Mouse (Mus musculus) G1E (cell line): ENCODE results near the gene Skap2. TPM values are rescaled to one million over a fixed set of nuclear protein-coding genes. Genes with fewer than 3 reads are reported as not detected.

Experiments used
- ATAC-seq: 2 replicates; pipeline ENCODE4 v1.8.0; 2016; ENCODE audit warnings: mild to moderate bottlenecking; ENCODE audit not compliant: insufficient number of reproducible peaks, poor library complexity, low FRiP score, severe bottlenecking; ENCODE audit errors: extremely low read depth
- DNase-seq: peaks from one replicate; pipeline ENCODE4 v3.0.0; 2012; ENCODE audit warnings: low spot score
- H3K27me3 ChIP-seq: 2 replicates; pipeline ENCODE4 v1.6.1; 2012; ENCODE audit warnings: mild to moderate bottlenecking, low read length, inconsistent platforms; ENCODE audit not compliant: insufficient read depth
- H3K36me3 ChIP-seq: replicated peaks from 2 replicates; pipeline ENCODE3; 2012; ENCODE audit warnings: mild to moderate bottlenecking, inconsistent platforms
- H3K4me1 ChIP-seq: 2 replicates; pipeline ENCODE4 v1.6.1; 2012; ENCODE audit warnings: low read depth, low read length, inconsistent platforms, mixed read lengths; ENCODE audit not compliant: insufficient read depth
- H3K4me3 ChIP-seq: 2 replicates; pipeline ENCODE4 v1.5.1; 2012; ENCODE audit warnings: low read depth, mild to moderate bottlenecking, inconsistent platforms, low read length, moderate library complexity, mixed read lengths
- H3K9me3 ChIP-seq: replicated peaks from 2 replicates; pipeline ENCODE4 v1.6.1; 2012; ENCODE audit warnings: inconsistent platforms
- CTCF ChIP-seq: IDR thresholded peaks from 2 replicates; pipeline ENCODE4 v1.5.1; 2012; ENCODE audit warnings: low read depth, low read length, inconsistent platforms, mixed read lengths
- GATA1 ChIP-seq: IDR thresholded peaks from 2 replicates; pipeline ENCODE4 v1.6.1; 2012; ENCODE audit warnings: borderline replicate concordance, low read length, inconsistent platforms, mixed read lengths
- GATA2 ChIP-seq: IDR thresholded peaks from 2 replicates; pipeline ENCODE4 v1.6.1; 2012; ENCODE audit warnings: low read depth, low read length, inconsistent platforms, borderline replicate concordance
- POLR2AphosphoS5 ChIP-seq: IDR thresholded peaks from 2 replicates; pipeline ENCODE4 v1.6.1; 2012; ENCODE audit warnings: low read depth, low read length, inconsistent platforms; ENCODE audit not compliant: insufficient replicate concordance
- TAL1 ChIP-seq: conservative IDR thresholded peaks from 2 replicates; pipeline ENCODE4 v1.6.1; 2012; ENCODE audit warnings: low read depth, low read length, inconsistent platforms, mixed read lengths
- polyA plus RNA-seq: library from polyadenylated mRNA; stranded (reverse); fragments of >175 nt; gene quantifications from 2 replicates; pipeline ENCODE4 v1.2.3, GENCODE M21; 2012
- total RNA-seq, 2 experiments: library from RNA; stranded (forward) in 1 of 2; stranded (reverse) in 1 of 2; fragments of 200-1000 nt in 1 of 2; fragments of >200 nt in 1 of 2; fragmentation: Nextera tagmentation in 1 of 2; gene quantifications; 2 replicates each; pipeline ENCODE4 v1.2.3; 2014 to 2017

Skap2 gene
- total and polyA plus RNA-seq, 3 experiments, result 5.2 to 163 (median 26.6) TPM

DNA sequence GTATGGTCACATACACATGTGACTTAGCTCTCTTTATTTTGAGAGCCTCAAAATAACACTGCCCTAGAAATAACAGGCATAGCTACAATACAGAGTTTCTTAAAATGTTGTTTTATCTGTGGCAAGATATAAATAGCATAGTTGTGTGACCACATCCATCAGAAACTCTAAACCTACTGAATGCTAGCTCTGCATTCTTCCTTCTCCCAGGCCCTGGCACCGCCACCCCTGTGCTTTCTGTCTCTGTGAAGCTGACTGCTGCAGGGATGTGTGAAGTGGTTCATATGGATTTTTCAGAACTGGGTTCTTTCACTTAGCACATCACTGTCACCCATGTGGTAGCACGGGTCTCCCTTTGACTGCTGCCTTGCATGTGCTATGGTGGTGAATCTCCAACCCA is 179.0 kb downstream of the Skap2 start:
- H3K27me3 ChIP-seq, result peaks cover 2% of the 10 kb centered on the region
- no peak for TF ChIP-seq CTCF
- no peaks in the 10 kb centered on the region for H3K36me3 ChIP-seq
- H3K9me3 ChIP-seq, result no peaks in the 10 kb centered on the region
- DNase-seq (no peak), ATAC-seq (no peak)
- no peak overlapping the region for H3K4me3 ChIP-seq
- H3K4me1 ChIP-seq, result no peaks in the 10 kb centered on the region

DNA sequence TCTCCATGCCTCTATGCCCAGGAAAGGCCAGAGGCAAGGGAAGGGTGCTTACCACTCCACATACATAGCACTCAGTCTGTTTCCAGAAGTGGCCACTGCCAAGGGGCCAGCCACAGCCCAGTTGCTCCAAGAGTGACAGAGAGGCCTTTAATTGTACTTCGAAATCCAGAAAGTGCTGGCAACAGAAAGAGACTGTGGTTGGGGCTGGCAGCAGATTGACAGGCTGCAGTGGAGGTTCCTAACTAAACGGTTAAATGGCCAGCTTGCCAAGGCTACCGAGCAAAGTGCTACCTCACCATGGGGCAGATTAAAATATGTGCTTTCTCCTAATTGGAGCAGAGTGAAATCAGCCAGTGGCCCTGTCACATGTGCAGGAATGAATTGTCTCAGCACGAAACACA is 186.7 kb downstream of the Skap2 start:
- ATAC-seq, result no peak
- no peak for DNase-seq
- TF ChIP-seq TAL1, result no peak
- no peak for TF ChIP-seq GATA2
- no peak for TF ChIP-seq POLR2AphosphoS5

DNA sequence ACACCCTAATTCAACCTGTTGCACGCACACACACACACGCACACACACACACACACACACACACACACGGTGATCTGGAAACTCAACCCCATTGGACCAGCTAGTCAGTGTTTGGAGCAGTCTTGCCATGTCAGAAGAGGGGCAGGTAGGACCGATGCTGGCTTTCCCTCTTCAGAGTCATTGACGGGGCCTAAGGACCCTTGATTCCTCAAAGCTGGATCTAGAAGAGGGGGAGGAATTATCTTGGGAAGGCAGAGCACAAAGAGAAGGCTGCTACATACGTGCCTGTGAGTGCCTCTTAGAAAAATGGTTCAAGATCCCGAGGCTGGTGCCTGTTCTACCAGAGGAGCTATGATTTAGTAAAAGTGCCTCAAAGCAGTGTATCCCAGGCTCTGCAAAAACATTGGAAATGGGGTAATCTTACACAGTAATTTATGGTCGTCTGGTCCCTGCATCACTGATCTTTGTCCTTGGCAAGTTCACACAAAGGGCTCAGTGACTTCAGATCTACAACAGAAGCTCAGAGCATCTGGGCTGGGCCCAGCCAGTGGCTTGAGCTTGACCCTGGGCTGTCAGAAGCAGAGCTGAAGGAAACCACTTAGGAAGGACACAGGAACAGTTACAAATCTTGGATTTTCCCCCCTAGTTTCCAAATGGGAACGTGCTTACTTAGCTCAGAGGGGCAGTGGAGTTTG is 188.1 kb downstream of the Skap2 start:
- Histone ChIP-seq H3K9me3 (no peaks in the 10 kb centered on the region), H3K36me3 (no peaks in the 10 kb centered on the region), H3K4me1 (no peaks in the 10 kb centered on the region), H3K27me3 (no peaks in the 10 kb centered on the region; the same call in 1 of the 2 replicates), H3K4me3 (no peak overlapping the region)
- DNase-seq, result no peak
- ATAC-seq, result no peak
- TF ChIP-seq POLR2AphosphoS5 (no peak), TAL1 (no peak)

More for the DNA sequence above, 186.7 kb downstream of the Skap2 start:
- H3K36me3 ChIP-seq, result no peaks in the 10 kb centered on the region
- no peaks in the 10 kb centered on the region for H3K4me1 ChIP-seq
- no peak overlapping the region for H3K4me3 ChIP-seq
- H3K9me3 ChIP-seq, result no peaks in the 10 kb centered on the region
- H3K27me3 ChIP-seq, result peaks cover 2% of the 10 kb centered on the region; the same call in 1 of the 2 replicates

DNA sequence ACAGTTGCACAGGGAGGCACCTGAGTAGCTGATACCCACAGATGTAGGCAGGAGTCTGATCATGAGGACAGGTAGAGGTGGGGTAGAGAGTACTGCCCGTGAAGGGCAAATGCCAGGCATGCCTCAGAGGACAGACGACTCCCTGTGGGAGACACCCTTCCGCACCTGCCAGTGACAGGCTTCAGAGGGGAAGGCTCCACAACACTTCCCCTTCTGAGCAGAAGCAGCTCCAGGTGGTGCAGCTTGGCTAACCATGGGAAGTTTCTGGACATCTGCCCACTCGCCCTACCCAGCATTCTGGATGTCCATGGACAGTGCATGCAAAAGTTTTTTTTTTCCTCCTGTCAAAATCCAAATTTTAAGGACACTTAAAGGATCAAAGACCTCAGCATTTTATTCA is 190.3 kb downstream of the Skap2 start:
- Histone ChIP-seq H3K4me3 (no peak overlapping the region), H3K4me1 (no peaks in the 10 kb centered on the region), H3K36me3 (no peaks in the 10 kb centered on the region), H3K27me3 (no peaks in the 10 kb centered on the region), H3K9me3 (no peaks in the 10 kb centered on the region)
- no peak for ATAC-seq
- TF ChIP-seq GATA2 (no peak), GATA1 (no peak), POLR2AphosphoS5 (no peak), CTCF (no peak), TAL1 (no peak)
- DNase-seq, result no peak

DNA sequence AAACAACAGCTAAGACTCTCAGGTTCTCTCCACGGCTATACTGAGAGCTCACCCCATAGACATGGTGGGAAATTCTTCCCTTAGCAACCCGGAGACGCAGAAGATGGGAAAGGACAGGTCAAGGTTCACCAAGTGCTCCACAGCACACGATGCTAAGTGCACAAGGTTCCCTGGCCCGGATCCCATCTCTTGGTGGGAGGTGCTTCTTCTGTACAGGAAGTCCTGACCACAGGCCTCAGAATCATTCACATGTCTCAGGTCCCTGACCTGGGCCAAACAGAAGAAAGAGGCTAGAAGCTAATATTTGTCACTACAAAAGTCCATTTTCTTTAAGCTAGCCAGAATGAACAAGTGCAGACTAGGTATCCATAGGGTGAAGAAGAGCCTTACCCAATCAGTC is 191.5 kb downstream of the Skap2 start:
- DNase-seq, result no peak

DNA sequence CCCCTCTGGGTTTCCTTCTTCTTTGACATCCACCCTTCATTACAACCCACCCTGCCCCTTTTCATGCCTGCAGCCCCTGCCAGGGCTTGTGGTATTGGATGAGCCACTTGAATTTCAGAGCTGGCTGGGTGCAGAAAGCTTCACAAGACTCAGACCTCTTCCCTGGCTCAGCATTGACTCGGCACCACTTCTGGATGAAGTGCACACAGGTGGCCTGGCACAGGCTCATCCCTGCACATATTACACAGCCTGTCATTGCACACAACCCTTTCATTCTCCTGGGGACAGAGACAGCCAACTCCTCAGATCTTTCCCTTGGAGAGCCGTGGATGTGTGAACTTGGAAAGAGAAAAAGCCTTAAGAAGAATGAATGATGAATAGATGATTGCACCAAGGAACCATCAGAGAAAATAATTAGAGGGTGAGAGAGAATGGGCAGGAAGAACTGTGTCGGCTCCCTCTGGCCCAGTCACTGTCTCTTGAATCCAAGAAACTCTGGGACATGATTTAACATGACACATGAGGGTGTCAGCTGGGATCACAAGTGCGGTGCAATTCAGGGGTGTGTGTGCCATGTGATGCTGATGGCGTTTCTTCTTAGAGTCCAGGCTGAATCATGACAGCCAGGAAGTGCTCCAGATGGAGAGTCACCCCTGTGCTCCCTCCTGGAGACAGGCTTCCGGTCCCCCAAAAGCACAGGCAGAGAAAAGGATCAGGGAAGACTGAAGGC is 195.3 kb downstream of the Skap2 start:
- no peaks in the 10 kb centered on the region for H3K36me3 ChIP-seq
- H3K9me3 ChIP-seq, result no peaks in the 10 kb centered on the region
- no peak for TF ChIP-seq GATA2
- no peak for TF ChIP-seq POLR2AphosphoS5
- no peak for TF ChIP-seq GATA1
- no peak for TF ChIP-seq TAL1
- no peak for TF ChIP-seq CTCF
- no peaks in the 10 kb centered on the region for H3K4me1 ChIP-seq
- ATAC-seq (no peak), DNase-seq (no peak)
- no peaks in the 10 kb centered on the region; the same call in 1 of the 2 replicates for H3K27me3 ChIP-seq
- H3K4me3 ChIP-seq, result no peak overlapping the region

More for the DNA sequence above, 191.5 kb downstream of the Skap2 start:
- H3K36me3 ChIP-seq, result no peaks in the 10 kb centered on the region
- ATAC-seq, result no peak
- H3K9me3 ChIP-seq, result no peaks in the 10 kb centered on the region
- H3K27me3 ChIP-seq, result no peaks in the 10 kb centered on the region
- no peaks in the 10 kb centered on the region for H3K4me1 ChIP-seq
- no peak overlapping the region for H3K4me3 ChIP-seq
- TF ChIP-seq CTCF (no peak), POLR2AphosphoS5 (no peak), GATA1 (no peak), TAL1 (no peak), GATA2 (no peak)

DNA sequence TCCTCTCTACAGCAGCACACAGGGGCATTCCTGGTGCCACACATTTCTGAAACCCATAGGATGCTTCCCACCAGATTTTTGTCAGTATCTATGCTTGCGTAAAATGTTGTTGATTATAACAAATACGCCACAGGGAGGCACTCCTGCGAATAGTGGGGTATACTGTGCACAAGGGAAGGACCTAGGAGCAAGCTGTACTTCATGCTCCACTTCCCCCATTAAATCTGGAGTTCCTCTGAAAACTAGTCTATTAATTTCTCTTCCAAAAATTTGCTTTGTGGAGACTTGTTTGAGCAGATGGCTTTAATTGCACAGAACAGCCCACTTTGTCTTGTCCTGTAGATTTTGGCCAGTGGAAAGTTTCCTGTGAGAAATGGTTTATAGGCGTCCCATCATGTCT is 201.4 kb downstream of the Skap2 start:
- no peaks in the 10 kb centered on the region for H3K4me1 ChIP-seq
- no peaks in the 10 kb centered on the region for H3K36me3 ChIP-seq
- peaks cover 4% of the 10 kb centered on the region; the same call in 1 of the 2 replicates for H3K27me3 ChIP-seq
- TF ChIP-seq CTCF (no peak), TAL1 (no peak), GATA2 (no peak), POLR2AphosphoS5 (no peak), GATA1 (no peak)
- no peak overlapping the region for H3K4me3 ChIP-seq
- H3K9me3 ChIP-seq, result no peaks in the 10 kb centered on the region
- no peak for ATAC-seq
- no peak for DNase-seq
